Mouse (Mus musculus) ES-E14 (cell line): ENCODE data around the gene Ttbk1. TPM values are rescaled to one million over a fixed set of nuclear protein-coding genes. Genes with fewer than 3 reads are reported as not detected.
A peak's percentile ranks its signal among the peaks of the same experiment; 100 is the strongest.

ENCODE experiments used
- DNase-seq: peaks from one replicate; pipeline ENCODE4 v3.0.0-alpha.2; 2013; ENCODE audit warnings: low read depth, low spot score
- H3K27ac ChIP-seq: 2 replicates; pipeline ENCODE4 v1.5.1; 2012; ENCODE audit warnings: low read depth, mild to moderate bottlenecking, low read length, moderate library complexity, mixed read lengths; ENCODE audit not compliant: poor library complexity, insufficient read depth, severe bottlenecking
- H3K36me3 ChIP-seq: 2 replicates; pipeline ENCODE4 v1.6.1; 2012; ENCODE audit warnings: mild to moderate bottlenecking, low read length, moderate library complexity, mixed read lengths; ENCODE audit not compliant: control insufficient read depth, poor library complexity, insufficient read depth, severe bottlenecking
- H3K4me1 ChIP-seq, 2 experiments: fragments of 150-350 bp in 1 of 2; sonication (generic) in 1 of 2; 2 replicates each; pipeline ENCODE4 v1.6.1; 2012; ENCODE audit warnings: low read length in 2 of 2, mild to moderate bottlenecking in 1 of 2, mixed read lengths in 1 of 2; ENCODE audit not compliant: control insufficient read depth in 2 of 2, insufficient read depth in 2 of 2, poor library complexity in 1 of 2
- H3K4me3 ChIP-seq, 2 experiments: fragments of 150-350 bp in 1 of 2; sonication (generic) in 1 of 2; 2 replicates each; pipeline ENCODE4 v1.5.1; 2012; ENCODE audit warnings: low read length in 2 of 2, low read depth in 1 of 2, mild to moderate bottlenecking in 1 of 2, mixed read lengths in 1 of 2; ENCODE audit not compliant: insufficient read depth in 1 of 2, poor library complexity in 1 of 2, severe bottlenecking in 1 of 2
- H3K9ac ChIP-seq: 2 replicates; pipeline ENCODE4 v1.6.1; 2012; ENCODE audit warnings: low read depth, mild to moderate bottlenecking, low read length, mixed read lengths; ENCODE audit not compliant: poor library complexity, insufficient read depth, severe bottlenecking
- H3K9me3 ChIP-seq: fragments of 150-350 bp; sonication (generic); 2 replicates; pipeline ENCODE4 v1.6.1; 2012; ENCODE audit warnings: low read depth, mild to moderate bottlenecking, low read length; ENCODE audit not compliant: control insufficient read depth, insufficient read depth
- CHD2 ChIP-seq: IDR thresholded peaks from 2 replicates; pipeline ENCODE4 v1.6.1; 2014; ENCODE audit warnings: mild to moderate bottlenecking, low read depth, low read length, inconsistent platforms
- HCFC1 ChIP-seq: IDR thresholded peaks from 2 replicates; pipeline ENCODE4 v1.6.1; 2012; ENCODE audit warnings: low read length, inconsistent platforms, borderline replicate concordance; ENCODE audit not compliant: insufficient read depth
- MAFK ChIP-seq: IDR thresholded peaks from 2 replicates; pipeline ENCODE4 v1.6.1; 2014; ENCODE audit warnings: mild to moderate bottlenecking, low read depth, low read length, inconsistent platforms; ENCODE audit not compliant: insufficient read depth
- ZC3H11A ChIP-seq: IDR thresholded peaks from 2 replicates; pipeline ENCODE4 v1.6.1; 2012; ENCODE audit warnings: low read depth, mild to moderate bottlenecking, inconsistent platforms, low read length, borderline replicate concordance
- ZNF384 ChIP-seq: IDR thresholded peaks from 2 replicates; pipeline ENCODE4 v1.6.1; 2012; ENCODE audit warnings: low read depth, low read length, inconsistent platforms
- in situ Hi-C, 2 experiments: fragments of 600-800 bp; cut with MboI; formaldehyde crosslinking; loops; one replicate each; pipeline ENCODE4 v1.15.1; 2025; ENCODE audit warnings: low sequenced_read_pairs in 2 of 2, inconsistent platforms in 1 of 2; ENCODE audit not compliant: unreplicated experiment in 2 of 2
- total RNA-seq: library from RNA; depleted of rRNA; stranded (reverse); fragments of 300-350 nt; gene quantifications from 2 replicates; pipeline ENCODE4 v1.2.3, GENCODE M21; 2012

Ttbk1 gene
- total RNA-seq, 1 experiment = 0.98 TPM

- Histone ChIP-seq H3K4me3 (no peak overlapping the region; a peak in 1 of 4 replicates), H3K27ac (no peak overlapping the region), H3K9ac (no peak overlapping the region), H3K4me1 (peaks cover 0 to 3% of the 10 kb centered on the region in 2 experiments; a peak in 1 of 4 replicates), H3K9me3 (no peaks in the 10 kb centered on the region), H3K36me3 (no peaks in the 10 kb centered on the region)
- DNase-seq = no peak
- TF ChIP-seq ZC3H11A (no peak), CHD2 (no peak), MAFK (no peak), ZNF384 (no peak), HCFC1 (no peak)
- in situ Hi-C loops = no loop called here
These were observed 3.0 kb downstream of the Ttbk1 start for GRCm38 (mm10) chr17:46484461-46484875.

GRCm38 (mm10) chr17:46484021-46484431 lies 3.4 kb downstream of the Ttbk1 start:
- Histone ChIP-seq H3K27ac (no peak overlapping the region), H3K4me1 (peaks cover 0 to 3% of the 10 kb centered on the region in 2 experiments; a peak in 1 of 4 replicates), H3K36me3 (no peaks in the 10 kb centered on the region), H3K9ac (no peak overlapping the region), H3K4me3 (peak overlapping the region; percentile 54), H3K9me3 (no peaks in the 10 kb centered on the region)
- no peak for TF ChIP-seq ZNF384
- TF ChIP-seq HCFC1 = no peak
- no peak for TF ChIP-seq ZC3H11A
- TF ChIP-seq MAFK = no peak
- TF ChIP-seq CHD2 = no peak
- no peak for DNase-seq
- in situ Hi-C loops = no loop called here

GRCm38 (mm10) chr17:46483561-46484001 lies 3.9 kb downstream of the Ttbk1 start:
- in situ Hi-C loops = no loop called here
- TF ChIP-seq HCFC1 (peak; percentile 100), ZC3H11A (no peak)
- peak; percentile 50 for DNase-seq
- Histone ChIP-seq H3K4me3 (peak overlapping the region; percentile 54), H3K9ac (0 out of 2 replicates have a peak overlapping the region, but pooled peaks have one; percentile 14), H3K36me3 (no peaks in the 10 kb centered on the region), H3K27ac (no peak overlapping the region), H3K9me3 (no peaks in the 10 kb centered on the region), H3K4me1 (peaks cover 0 to 3% of the 10 kb centered on the region in 2 experiments; a peak in 1 of 4 replicates)

- no peak for DNase-seq
- Histone ChIP-seq H3K27ac (no peak overlapping the region), H3K4me1 (no peaks in the 10 kb centered on the region), H3K36me3 (no peaks in the 10 kb centered on the region), H3K4me3 (no peak overlapping the region), H3K9ac (no peak overlapping the region), H3K9me3 (no peaks in the 10 kb centered on the region)
- no peak for TF ChIP-seq ZC3H11A
- in situ Hi-C loops = no loop called here
These were observed 10.2 kb downstream of the Ttbk1 start for GRCm38 (mm10) chr17:46477286-46477685.

GRCm38 (mm10) chr17:46476601-46477000 lies 10.9 kb downstream of the Ttbk1 start:
- no peak overlapping the region for H3K27ac ChIP-seq
- no peaks in the 10 kb centered on the region for H3K9me3 ChIP-seq
- no peaks in the 10 kb centered on the region for H3K4me1 ChIP-seq
- H3K36me3 ChIP-seq = no peaks in the 10 kb centered on the region
- no peak for TF ChIP-seq ZC3H11A
- DNase-seq = no peak
- H3K4me3 ChIP-seq = no peak overlapping the region
- in situ Hi-C loops = no loop called here
- H3K9ac ChIP-seq = no peak overlapping the region
